ENCODE assay signal across 8 mouse cellular contexts in genomic region chr1:191075199-191075883, GRCm38 (mm10). TPM values are rescaled to one million over a fixed set of nuclear protein-coding genes. Genes with fewer than 3 reads are reported as not detected.
DNase-seq lines count a peak whose midpoint lies in the region; ATAC-seq and TF ChIP-seq lines count a peak whose summit lies in the region.
"Had no signal": no experiment of that assay in that cellular context is flagged by ENCODE, and none has a peak within 500 bp of the region (broad histone marks: within the 10 kb centered on the region; RNA-seq: fewer than 3 reads in every experiment).

No protein-coding gene starts in this region.

- no peaks in the 10 kb centered on the region for H3K4me1 ChIP-seq in brown adipose tissue, adult 24 weeks (ENCODE audit: control insufficient read depth, insufficient read depth, insufficient read length, low read length)
- H3K4me1 ChIP-seq in kidney, embryonic 15.5 days = peaks cover 17% of the 10 kb centered on the region
- H3K4me1 ChIP-seq in lung, embryonic 14.5 days (ENCODE audit: insufficient read depth) = no peaks in the 10 kb centered on the region

- peak overlapping the region; percentile 97 for H3K27ac ChIP-seq in brown adipose tissue, adult 24 weeks (replicated peaks; ENCODE audit: low read depth, low read length)
- no peak overlapping the region; the same call in 1 of the 2 replicates for H3K27ac ChIP-seq in kidney, embryonic 15.5 days
- no peak overlapping the region for H3K27ac ChIP-seq in lung, embryonic 14.5 days (ENCODE audit: low read depth)

- ATAC-seq in kidney, embryonic 15.5 days (replicated peaks; ENCODE audit: low FRiP score) = no peak; the same call in 1 of the 2 replicates
- ATAC-seq in lung, embryonic 14.5 days (ENCODE audit: insufficient read depth) = peak; percentile 44; the same call in 1 of the 2 replicates

- H3K4me3 ChIP-seq in brown adipose tissue, adult 24 weeks (ENCODE audit: insufficient read depth, low read depth, low read length) = peak overlapping the region; percentile 44
- H3K4me3 ChIP-seq in kidney, embryonic 15.5 days (replicated peaks) = no peak overlapping the region
- H3K4me3 ChIP-seq in lung, embryonic 14.5 days (ENCODE audit: low read depth, low read length) = no peak overlapping the region

- 0 out of 2 replicates have a peak overlapping the region, but pooled peaks have one; percentile 12 for H3K9ac ChIP-seq in kidney, embryonic 15.5 days
- no peak overlapping the region for H3K9ac ChIP-seq in lung, embryonic 14.5 days

- DNase-seq in urinary bladder, postnatal 36 days (ENCODE audit: low spot score in 2 of 2) = peak; percentile 28 to 38
- DNase-seq in urinary bladder, postnatal 10 days (ENCODE audit: low spot score) = no peak
- peak; percentile 51 for DNase-seq in gastrocnemius, postnatal 10 days
- peak; percentile 85 for DNase-seq in lung, embryonic 14.5 days
- DNase-seq in right cerebral cortex, postnatal 4 days = peak; percentile 58

- TF ChIP-seq CTCF in lung, embryonic 14.5 days (IDR thresholded peaks at IDR 0.05; ENCODE audit: low read depth) = peak; percentile 77

- peaks cover 93% of the 10 kb centered on the region for H3K36me3 ChIP-seq in kidney, embryonic 15.5 days
- H3K36me3 ChIP-seq in lung, embryonic 14.5 days (ENCODE audit: insufficient read depth) = peaks cover 84% of the 10 kb centered on the region

- no peak overlapping the region for H3K4me2 ChIP-seq in kidney, embryonic 15.5 days
- H3K4me2 ChIP-seq in lung, embryonic 14.5 days = no peak overlapping the region

- H3K9me3 ChIP-seq in kidney, embryonic 15.5 days (replicated peaks) = no peaks in the 10 kb centered on the region
- H3K9me3 ChIP-seq in lung, embryonic 14.5 days (ENCODE audit: low read depth, low read length) = no peaks in the 10 kb centered on the region

- 59% methylated on average over 10 of the region's 10 CpGs for WGBS in kidney, embryonic 15.5 days
- 47% methylated on average over 10 of the region's 10 CpGs for WGBS in lung, embryonic 14.5 days

- H3K27me3 ChIP-seq in kidney, embryonic 15.5 days = no peaks in the 10 kb centered on the region
- no peaks in the 10 kb centered on the region for H3K27me3 ChIP-seq in lung, embryonic 14.5 days (ENCODE audit: insufficient read depth, low read length)

RNA-seq across cellular contexts. Expression of gene Nsl1, which starts 12.5 kb away (rescaled TPM):
- 0.28 and 0.79 TPM in 2 replicates for polyA plus RNA-seq in brown adipose tissue, adult 24 weeks (2012; ENCODE audit: insufficient read depth, insufficient read length, missing spikeins)
- total RNA-seq in gastrocnemius, postnatal 10 days (2021) = 1 to 10 TPM; 1.2 to 2.6 TPM
- polyA plus RNA-seq in kidney, embryonic 15.5 days (2015; fragmentation: Nextera tagmentation; extraction: Ambion mirVana) = 22.1 and 23.1 TPM in 2 replicates
- polyA plus RNA-seq in lung, embryonic 14.5 days (2014; fragmentation: Nextera tagmentation; extraction: Ambion mirVana) = 30.1 and 30.5 TPM in 2 replicates

RNA-seq across cellular contexts. Expression of gene Tatdn3, which starts 12.6 kb away (rescaled TPM):
- 18.4 and 34.6 TPM in 2 replicates for polyA plus RNA-seq in brown adipose tissue, adult 24 weeks (2012; ENCODE audit: insufficient read depth, insufficient read length, missing spikeins)
- total RNA-seq in gastrocnemius, postnatal 10 days (2021) = 10 to 100 TPM; 14.9 to 19.7 TPM
- polyA plus RNA-seq in kidney, embryonic 15.5 days (2015; fragmentation: Nextera tagmentation; extraction: Ambion mirVana) = 12.8 and 13.8 TPM in 2 replicates
- polyA plus RNA-seq in lung, embryonic 14.5 days (2014; fragmentation: Nextera tagmentation; extraction: Ambion mirVana) = 12.7 and 15.2 TPM in 2 replicates

RNA-seq across cellular contexts. Expression of gene Batf3, which starts 22.3 kb away (rescaled TPM):
- 1.3 and 1.4 TPM in 2 replicates for polyA plus RNA-seq in brown adipose tissue, adult 24 weeks (2012; ENCODE audit: insufficient read depth, insufficient read length, missing spikeins)
- under 1 TPM; 0.52 to 0.56 TPM for total RNA-seq in gastrocnemius, postnatal 10 days (2021)
- 12.5 and 13.7 TPM in 2 replicates for polyA plus RNA-seq in kidney, embryonic 15.5 days (2015; fragmentation: Nextera tagmentation; extraction: Ambion mirVana)
- polyA plus RNA-seq in lung, embryonic 14.5 days (2014; fragmentation: Nextera tagmentation; extraction: Ambion mirVana) = 14.2 and 15.0 TPM in 2 replicates

RNA-seq across cellular contexts. Expression of gene Spata45, which starts 38.9 kb away (rescaled TPM):
- not detected in 2 replicates for polyA plus RNA-seq in brown adipose tissue, adult 24 weeks (2012; ENCODE audit: insufficient read depth, insufficient read length, missing spikeins)
- total RNA-seq in gastrocnemius, postnatal 10 days (2021) = not detected
- polyA plus RNA-seq in kidney, embryonic 15.5 days (2015; fragmentation: Nextera tagmentation; extraction: Ambion mirVana) = not detected in 2 replicates
- polyA plus RNA-seq in lung, embryonic 14.5 days (2014; fragmentation: Nextera tagmentation; extraction: Ambion mirVana) = not detected in 2 replicates
- polyA plus RNA-seq: gonadal fat pad, adult 2 months had no signal

RNA-seq across cellular contexts. Expression of gene Flvcr1, which starts 49.4 kb away (rescaled TPM):
- polyA plus RNA-seq in brown adipose tissue, adult 24 weeks (2012; ENCODE audit: insufficient read depth, insufficient read length, missing spikeins) = 4.1 and 4.6 TPM in 2 replicates
- total RNA-seq in gastrocnemius, postnatal 10 days (2021) = 10 to 100 TPM; 10.9 to 11.7 TPM
- 6.7 and 7.1 TPM in 2 replicates for polyA plus RNA-seq in kidney, embryonic 15.5 days (2015; fragmentation: Nextera tagmentation; extraction: Ambion mirVana)
- polyA plus RNA-seq in lung, embryonic 14.5 days (2014; fragmentation: Nextera tagmentation; extraction: Ambion mirVana) = 8.4 and 9.9 TPM in 2 replicates

Comparison
In these comparisons a context has a peak if more than half of its experiments do, and no peak if none do; other contexts are left out.
1. RNA of gene Nsl1, which starts 12.5 kb away (polyA plus RNA-seq): 30.1 to 30.5 TPM in lung, embryonic 14.5 days and 22.1 to 23.1 TPM in kidney, embryonic 15.5 days; 0.28 to 0.79 TPM in brown adipose tissue, adult 24 weeks; every median in the first group is over 10 times any median in the second.